Mouse (Mus musculus) hindbrain, embryonic 13.5 days (tissue): ENCODE results near the gene Gm45785. TPM values are rescaled to one million over a fixed set of nuclear protein-coding genes. Genes with fewer than 3 reads are reported as not detected.

ENCODE experiments used
- ATAC-seq: fragments of 200-750 bp; cut with Nextera tagmentation; 2 replicates; pipeline ENCODE4 v1.8.0; 2017; ENCODE audit warnings: moderate TSS enrichment; ENCODE audit not compliant: low FRiP score
- H3K27ac ChIP-seq: fragments of 300-500 bp; sonication (generic); 2 replicates; pipeline ENCODE4 v1.5.1; 2015; ENCODE audit warnings: inconsistent platforms, mild to moderate bottlenecking, moderate library complexity
- H3K27me3 ChIP-seq: fragments of 300-500 bp; sonication (generic); 2 replicates; pipeline ENCODE4 v1.6.1; 2015; ENCODE audit warnings: mild to moderate bottlenecking, inconsistent platforms
- H3K36me3 ChIP-seq: fragments of 300-500 bp; sonication (generic); 2 replicates; pipeline ENCODE4 v1.6.1; 2015; ENCODE audit warnings: mild to moderate bottlenecking, inconsistent platforms
- H3K4me1 ChIP-seq: fragments of 300-500 bp; sonication (generic); replicated peaks from 2 replicates; pipeline ENCODE4 v1.6.1; 2015; ENCODE audit warnings: inconsistent platforms
- H3K4me2 ChIP-seq: fragments of 300-500 bp; sonication (generic); 2 replicates; pipeline ENCODE4 v1.6.1; 2015; ENCODE audit warnings: inconsistent platforms, mild to moderate bottlenecking, moderate library complexity
- H3K4me3 ChIP-seq: fragments of 300-500 bp; sonication (generic); 2 replicates; pipeline ENCODE4 v1.5.1; 2015; ENCODE audit warnings: mild to moderate bottlenecking, inconsistent platforms
- H3K9ac ChIP-seq: fragments of 300-500 bp; sonication (generic); 2 replicates; pipeline ENCODE4 v1.6.1; 2015; ENCODE audit warnings: mild to moderate bottlenecking, inconsistent platforms
- H3K9me3 ChIP-seq: fragments of 300-500 bp; sonication (generic); 2 replicates; pipeline ENCODE4 v1.6.1; 2016; ENCODE audit warnings: inconsistent platforms
- WGBS: fragments of 180-500 bp; shearing (Covaris S2); methylation state at CpG from one replicate; pipeline ENCODE4 v1.1.7; 2015; 5-methylcytosine and 5-hydroxymethylcytosine counted together
- polyA plus RNA-seq: library from polyadenylated mRNA; unstranded; fragments of >200 nt; fragmentation: Nextera tagmentation; extraction: Ambion mirVana; gene quantifications from 2 replicates; pipeline ENCODE4 v1.2.1, GENCODE M21; 2015

Gm45785 gene
- polyA plus RNA-seq, 1 experiment from 2014 or later: 0.84 TPM

DNA sequence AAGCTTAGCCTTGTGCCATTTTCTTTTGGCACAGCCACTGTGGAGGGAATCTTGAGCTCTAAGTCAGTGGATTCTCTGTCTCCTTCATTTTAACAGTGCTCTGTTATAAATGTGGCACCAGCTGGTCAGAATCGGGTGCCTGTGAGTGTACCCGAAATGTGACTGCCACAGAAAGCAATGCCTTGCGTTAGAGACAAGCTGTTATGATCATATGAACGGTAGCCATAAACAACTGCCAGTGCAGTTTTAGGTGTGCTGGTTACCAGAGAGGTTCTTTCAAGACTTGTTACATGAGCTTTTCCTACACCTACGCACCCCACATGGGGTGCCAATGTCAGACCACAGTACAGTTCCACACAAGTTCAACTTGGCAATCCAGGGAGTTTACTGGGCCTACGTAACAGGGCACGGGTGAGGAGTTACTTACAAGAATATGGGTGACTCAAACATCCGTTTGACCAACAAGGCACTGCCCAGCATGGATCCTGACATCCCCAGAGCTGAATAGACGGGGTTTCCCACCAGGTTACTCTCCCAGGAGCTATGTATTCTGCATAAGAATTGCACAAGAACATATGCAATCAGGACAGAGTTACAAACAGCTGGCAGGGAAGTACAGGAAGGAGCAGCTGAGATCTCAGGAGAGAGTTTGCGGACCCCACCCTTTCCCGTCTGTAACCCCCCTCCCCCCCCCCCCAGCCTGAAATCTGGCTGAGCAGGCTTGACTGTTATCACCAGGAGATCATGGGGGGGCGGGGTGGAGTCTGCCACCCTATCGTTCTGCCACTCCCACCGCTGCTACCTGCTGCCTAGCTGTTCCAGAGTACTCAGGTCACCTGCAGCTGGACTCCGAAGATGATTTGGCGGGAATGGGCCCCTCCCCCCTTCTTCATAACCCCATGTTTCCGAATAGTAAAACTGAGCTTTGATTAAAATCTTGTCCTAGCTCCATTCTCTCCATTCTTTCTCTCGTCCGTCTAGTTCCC lies 15.1 kb downstream of the Gm45785 start:
- no peaks in the 10 kb centered on the region for H3K9me3 ChIP-seq
- H3K36me3 ChIP-seq: no peaks in the 10 kb centered on the region
- H3K27ac ChIP-seq: no peak overlapping the region
- H3K27me3 ChIP-seq: peaks cover 46% of the 10 kb centered on the region
- H3K4me1 ChIP-seq: 0 out of 2 replicates have a peak, but pooled peaks cover 2% of the 10 kb centered on the region
- no peak overlapping the region for H3K9ac ChIP-seq
- no peak overlapping the region for H3K4me3 ChIP-seq
- 41% methylated on average over 19 of the region's 19 CpGs for WGBS
- H3K4me2 ChIP-seq: no peak overlapping the region
- ATAC-seq: no peak

DNA sequence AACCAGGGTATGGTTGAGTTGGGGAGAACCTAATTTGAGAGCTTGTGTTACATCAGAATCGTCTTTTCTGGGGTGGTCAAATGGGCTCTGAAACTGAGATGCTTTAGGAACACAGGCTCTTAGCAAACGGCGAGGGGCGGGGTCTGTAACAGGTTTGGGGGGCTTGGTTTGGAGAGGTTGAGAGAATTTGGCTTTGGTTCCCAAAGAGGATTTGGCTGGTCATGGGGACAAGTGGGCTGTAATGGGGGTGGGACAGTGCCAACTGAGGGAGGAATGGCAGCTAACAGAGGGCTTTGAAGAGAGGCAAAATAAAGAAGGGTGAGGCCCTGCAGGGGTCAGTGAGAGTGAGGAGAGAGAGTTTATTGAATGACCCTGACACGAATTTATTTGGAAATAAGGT lies 16.6 kb downstream of the Gm45785 start:
- 67% methylated on average over 5 of the region's 5 CpGs for WGBS
- no peaks in the 10 kb centered on the region for H3K36me3 ChIP-seq
- H3K4me3 ChIP-seq: no peak overlapping the region
- no peak overlapping the region for H3K27ac ChIP-seq
- no peak overlapping the region for H3K4me2 ChIP-seq
- peaks cover 44% of the 10 kb centered on the region for H3K27me3 ChIP-seq
- no peaks in the 10 kb centered on the region for H3K9me3 ChIP-seq
- H3K9ac ChIP-seq: no peak overlapping the region
- H3K4me1 ChIP-seq: no peaks in the 10 kb centered on the region
- no peak for ATAC-seq

DNA sequence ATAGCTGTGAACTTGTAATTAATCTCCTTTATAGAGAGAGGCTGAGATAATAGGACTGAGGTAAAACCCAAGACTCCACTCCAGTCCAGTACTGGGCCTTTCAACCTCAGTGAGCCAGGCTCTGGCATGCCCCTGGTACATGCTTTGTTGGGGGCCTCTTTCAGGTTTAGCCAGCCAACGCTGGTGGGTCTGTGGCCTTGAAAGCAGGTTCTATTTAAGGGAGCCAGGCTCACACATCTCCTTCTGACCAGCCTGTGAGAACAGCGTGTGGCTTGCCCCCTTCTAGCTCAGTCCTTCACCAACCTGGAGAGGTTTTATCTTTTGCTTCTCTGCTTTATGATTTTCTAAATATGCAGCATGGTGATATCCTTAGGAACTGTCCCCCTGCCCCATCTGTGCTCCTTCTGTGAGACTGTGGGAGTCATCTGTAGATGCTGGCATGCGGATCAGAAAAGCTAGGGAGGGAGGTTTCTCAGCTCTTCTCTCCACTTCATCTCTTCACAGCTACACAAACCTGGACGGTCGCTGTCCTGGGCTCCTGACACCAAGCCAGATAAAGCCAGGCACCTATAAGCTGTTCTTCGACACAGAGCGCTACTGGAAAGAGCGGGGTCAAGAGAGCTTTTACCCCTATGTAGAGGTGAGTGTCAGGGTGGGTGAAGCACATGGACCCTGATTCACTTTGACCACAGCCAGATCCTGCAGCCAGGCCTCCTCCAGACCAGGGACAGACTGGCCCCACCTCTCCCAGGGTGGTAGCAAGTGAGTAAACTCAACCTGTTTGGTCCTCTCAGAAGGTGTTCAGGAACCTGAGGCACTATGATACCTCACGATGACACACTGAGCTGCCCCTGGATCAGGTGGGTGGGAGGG lies 19.7 kb downstream of the Gm45785 start:
- Histone ChIP-seq H3K9ac (0 out of 2 replicates have a peak overlapping the region, but pooled peaks have one; percentile 25), H3K4me3 (no peak overlapping the region), H3K27me3 (peaks cover 25% of the 10 kb centered on the region), H3K4me2 (no peak overlapping the region), H3K36me3 (no peaks in the 10 kb centered on the region), H3K4me1 (no peaks in the 10 kb centered on the region), H3K9me3 (no peaks in the 10 kb centered on the region), H3K27ac (no peak overlapping the region)
- WGBS: 89% methylated on average over 9 of the region's 9 CpGs
- no peak for ATAC-seq

- Histone ChIP-seq H3K4me3 (no peak overlapping the region), H3K4me2 (no peak overlapping the region), H3K9ac (no peak overlapping the region), H3K9me3 (no peaks in the 10 kb centered on the region), H3K4me1 (no peaks in the 10 kb centered on the region), H3K36me3 (no peaks in the 10 kb centered on the region), H3K27me3 (peaks cover 18% of the 10 kb centered on the region), H3K27ac (no peak overlapping the region)
- ATAC-seq: no peak
- WGBS: 86% methylated on average over 2 of the region's 2 CpGs
Observed at GRCm38 (mm10) chr7:140835758-140836087, 20.4 kb downstream of the Gm45785 start.

DNA sequence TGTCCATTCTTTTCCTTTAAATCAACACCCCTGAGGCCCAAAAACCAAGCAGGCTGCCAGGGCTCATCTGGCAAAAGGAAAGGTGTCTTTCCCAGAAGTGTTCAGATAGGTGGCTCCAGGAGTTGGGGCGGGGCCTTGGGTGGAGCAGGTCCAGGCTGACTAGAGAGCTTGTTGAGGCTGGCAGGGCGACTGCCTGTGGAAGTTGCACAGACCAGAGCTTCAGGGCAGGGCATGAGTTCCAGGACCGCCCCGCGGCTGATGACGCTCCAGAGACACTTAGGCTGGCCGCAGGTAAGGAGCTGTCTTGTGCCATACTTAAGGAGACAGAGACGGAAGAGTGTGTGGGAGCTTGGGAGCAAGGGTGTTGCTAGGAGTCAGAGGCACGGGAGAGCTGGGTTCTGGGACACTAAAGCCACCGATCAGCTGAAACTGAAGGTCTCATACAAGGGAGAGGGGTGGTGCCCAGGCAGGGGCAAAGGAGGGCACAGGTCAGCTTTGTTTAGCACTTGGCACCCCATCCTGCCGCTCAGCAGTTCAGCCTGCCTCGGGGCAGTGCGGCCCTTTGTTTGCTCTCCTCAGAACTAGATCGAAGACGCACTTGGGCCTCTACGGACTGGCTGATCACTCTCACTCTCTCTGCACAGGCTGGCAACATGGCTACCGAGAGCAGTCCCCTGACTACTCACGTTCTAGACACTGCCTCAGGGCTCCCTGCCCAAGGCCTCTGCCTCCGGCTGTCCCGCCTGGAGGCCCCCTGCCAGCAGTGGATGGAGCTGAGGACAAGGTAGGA lies 21.0 kb downstream of the Gm45785 start, which contains the start of gene Urah:
Gene Urah, plus strand, starts transcription at position 51 of the 790 bp plus-strand sequence.
- H3K9ac ChIP-seq: no peak within 1 kb of the TSS
- no peak for ATAC-seq
- H3K27me3 ChIP-seq: peaks cover 12% of the 10 kb centered on the region
- no peak within 1 kb of the TSS for H3K4me3 ChIP-seq
- WGBS: 55% methylated on average over 20 of the region's 20 CpGs
- H3K27ac ChIP-seq: no peak within 1 kb of the TSS
- H3K4me2 ChIP-seq: no peak within 1 kb of the TSS
- no peaks in the 10 kb centered on the region for H3K4me1 ChIP-seq
- no peaks in the 10 kb centered on the region for H3K9me3 ChIP-seq
- no peaks in the 10 kb centered on the region for H3K36me3 ChIP-seq

DNA sequence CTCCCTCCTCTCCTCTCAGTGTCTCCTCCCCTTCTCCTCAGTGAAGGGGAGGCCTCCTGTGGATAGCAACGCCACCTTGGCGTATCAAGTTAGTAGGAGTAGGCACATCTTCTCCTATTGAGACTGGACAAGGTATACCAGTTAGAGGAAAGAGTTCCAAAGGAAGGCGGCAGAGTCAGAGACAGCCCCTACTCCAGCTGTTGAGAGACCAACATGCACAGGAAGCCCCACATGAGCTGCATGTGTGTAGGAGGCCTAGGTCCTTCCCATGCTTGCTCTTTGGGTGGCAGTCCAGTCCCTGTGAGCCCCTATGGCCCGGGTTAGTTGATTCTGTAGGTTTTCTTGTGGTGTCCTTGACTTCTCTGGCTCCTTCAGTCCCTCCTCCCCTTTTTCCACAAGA lies 22.8 kb downstream of the Gm45785 start:
- H3K36me3 ChIP-seq: no peaks in the 10 kb centered on the region
- WGBS: 84% methylated on average over 4 of the region's 4 CpGs
- H3K4me3 ChIP-seq: no peak overlapping the region
- H3K4me1 ChIP-seq: no peaks in the 10 kb centered on the region
- H3K27ac ChIP-seq: no peak overlapping the region
- no peaks in the 10 kb centered on the region for H3K9me3 ChIP-seq
- peaks cover 5% of the 10 kb centered on the region; the same call in 1 of the 2 replicates for H3K27me3 ChIP-seq
- ATAC-seq: no peak
- no peak overlapping the region for H3K4me2 ChIP-seq
- H3K9ac ChIP-seq: no peak overlapping the region

GRCm38 (mm10) chr7:140831447-140831846 lies 24.7 kb downstream of the Gm45785 start:
- Histone ChIP-seq H3K9me3 (no peaks in the 10 kb centered on the region), H3K27ac (no peak overlapping the region), H3K36me3 (no peaks in the 10 kb centered on the region), H3K9ac (no peak overlapping the region), H3K4me2 (no peak overlapping the region), H3K4me3 (no peak overlapping the region), H3K4me1 (no peaks in the 10 kb centered on the region), H3K27me3 (peaks cover 5% of the 10 kb centered on the region; the same call in 1 of the 2 replicates)
- no peak for ATAC-seq
- WGBS: 65% methylated on average over 6 of the region's 6 CpGs

DNA sequence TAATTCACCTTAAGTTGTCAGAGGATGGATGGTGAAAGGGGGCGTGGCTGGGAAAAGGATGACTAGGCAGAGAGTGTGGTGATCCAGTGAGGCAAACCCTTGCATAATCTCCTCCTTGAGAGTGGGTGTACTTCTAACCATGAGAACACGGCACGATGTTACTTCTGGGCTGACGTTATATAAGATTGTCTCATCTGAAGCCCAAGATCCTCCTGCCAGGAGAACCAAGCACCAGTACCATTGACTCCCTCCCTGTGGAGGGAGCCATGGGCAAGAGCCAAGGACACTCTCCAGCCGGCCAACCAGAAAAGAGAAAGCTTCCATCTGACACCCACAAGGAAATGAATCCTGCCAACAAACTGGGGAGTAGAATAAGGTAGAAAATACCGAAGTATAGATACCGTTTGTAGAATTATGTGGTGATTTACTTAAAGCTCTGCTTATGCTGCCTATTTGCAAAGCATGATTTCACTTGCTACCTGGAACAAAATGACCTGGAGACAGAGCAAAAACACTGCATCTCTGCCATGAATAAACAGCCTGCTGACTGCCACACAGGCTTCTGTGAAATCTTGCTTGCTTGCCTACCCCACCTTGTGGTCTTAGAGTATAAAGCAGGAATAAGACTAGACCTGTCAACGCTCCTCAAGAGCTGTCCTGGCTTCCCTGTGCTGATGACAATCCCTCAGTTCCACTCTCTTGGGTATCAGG lies 27.8 kb downstream of the Gm45785 start:
- H3K4me3 ChIP-seq: no peak overlapping the region
- ATAC-seq: no peak; the same call in 1 of the 2 replicates
- no peaks in the 10 kb centered on the region for H3K27me3 ChIP-seq
- peak overlapping the region; percentile 1; the same call in 1 of the 2 replicates for H3K9ac ChIP-seq
- no peak overlapping the region for H3K4me2 ChIP-seq
- 47% methylated on average over 8 of the region's 8 CpGs for WGBS
- H3K27ac ChIP-seq: no peak overlapping the region
- no peaks in the 10 kb centered on the region for H3K9me3 ChIP-seq
- no peaks in the 10 kb centered on the region for H3K36me3 ChIP-seq
- H3K4me1 ChIP-seq: no peaks in the 10 kb centered on the region

GRCm38 (mm10) chr7:140822731-140823130 lies 33.4 kb downstream of the Gm45785 start:
- H3K4me3 ChIP-seq: no peak overlapping the region
- H3K27ac ChIP-seq: no peak overlapping the region
- H3K27me3 ChIP-seq: 0 out of 2 replicates have a peak, but pooled peaks cover 2% of the 10 kb centered on the region
- H3K4me1 ChIP-seq: peaks cover 16% of the 10 kb centered on the region
- H3K4me2 ChIP-seq: no peak overlapping the region
- 91% methylated on average over 4 of the region's 4 CpGs for WGBS
- H3K9me3 ChIP-seq: no peaks in the 10 kb centered on the region
- ATAC-seq: no peak
- peaks cover 5% of the 10 kb centered on the region for H3K36me3 ChIP-seq
- H3K9ac ChIP-seq: no peak overlapping the region

GRCm38 (mm10) chr7:140821653-140822329 lies 34.3 kb downstream of the Gm45785 start, which contains the start of gene Zfp941:
Gene Zfp941, minus strand, starts transcription at chr7:140822178.
- H3K27me3 ChIP-seq: 0 out of 2 replicates have a peak, but pooled peaks cover 2% of the 10 kb centered on the region
- H3K9ac ChIP-seq: peak within 1 kb of the TSS; percentile 80
- WGBS: under 1% methylated on average over 21 of the region's 21 CpGs
- peak within 1 kb of the TSS; percentile 58 for H3K4me3 ChIP-seq
- peak; percentile 93 for ATAC-seq
- peak within 1 kb of the TSS; percentile 60 for H3K4me2 ChIP-seq
- no peaks in the 10 kb centered on the region for H3K9me3 ChIP-seq
- H3K36me3 ChIP-seq: peaks cover 10% of the 10 kb centered on the region
- H3K4me1 ChIP-seq: peaks cover 24% of the 10 kb centered on the region
- peak within 1 kb of the TSS; percentile 93 for H3K27ac ChIP-seq

- H3K9ac ChIP-seq: peak overlapping the region; percentile 80
- ATAC-seq: peak; percentile 36; the same call in 1 of the 2 replicates
- 41% methylated on average over 5 of the region's 5 CpGs for WGBS
Observed at GRCm38 (mm10) chr7:140821305-140821652, 34.9 kb downstream of the Gm45785 start.

More at GRCm38 (mm10) chr7:140821305-140821652, 34.9 kb downstream of the Gm45785 start:
- Histone ChIP-seq H3K9me3 (no peaks in the 10 kb centered on the region), H3K4me3 (peak overlapping the region; percentile 58), H3K4me1 (peaks cover 24% of the 10 kb centered on the region), H3K4me2 (peak overlapping the region; percentile 60), H3K27me3 (0 out of 2 replicates have a peak, but pooled peaks cover 2% of the 10 kb centered on the region), H3K27ac (peak overlapping the region; percentile 93), H3K36me3 (peaks cover 10% of the 10 kb centered on the region)
